Mouse (Mus musculus) gastrocnemius, adult 2 months (tissue): Measurements from ENCODE around the gene Nrxn1. TPM values are rescaled to one million over a fixed set of nuclear protein-coding genes. Genes with fewer than 3 reads are reported as not detected.

ENCODE experiments used
- DNase-seq: peaks from one replicate; pipeline ENCODE4 v3.0.0; 2022
- H3K27ac ChIP-seq: fragments of 200-600 bp; 2 replicates; pipeline ENCODE4 v1.8.1; 2022; ENCODE audit warnings: mild to moderate bottlenecking
- H3K4me3 ChIP-seq: fragments of 200-600 bp; 2 replicates; pipeline ENCODE4 v1.8.1; 2022; ENCODE audit warnings: mild to moderate bottlenecking, moderate library complexity
- CTCF ChIP-seq: fragments of 200-600 bp; IDR thresholded peaks from 2 replicates; pipeline ENCODE4 v1.8.1; 2022; ENCODE audit warnings: antibody characterized with exemption, mild to moderate bottlenecking, moderate library complexity
- intact Hi-C: fragments of 180-260 bp; cut with DNase I; formaldehyde crosslinking; loops from one replicate; pipeline ENCODE4 v1.15.1; 2025
- microRNA-seq: library from miRNA; unstranded; fragments of <30 nt; microRNA quantifications from one replicate; pipeline ENCODE4 v1.2.0, GENCODE M21; 2021
- total RNA-seq, 2 experiments: library from RNA; stranded (reverse); gene quantifications; 2 replicates each; pipeline ENCODE4 v1.2.3; 2021

Nrxn1 gene
- total RNA-seq, 2 experiments from 2014 or later: 0.26 to 0.73 TPM

GRCm38 (mm10) chr17:90059320-90060111 lies 1033.4 kb downstream of the Nrxn1 start:
- no peak for TF ChIP-seq CTCF
- intact Hi-C loops: no loop called here
- H3K27ac ChIP-seq: no peak overlapping the region
- DNase-seq: no peak
- no peak overlapping the region for H3K4me3 ChIP-seq

DNA sequence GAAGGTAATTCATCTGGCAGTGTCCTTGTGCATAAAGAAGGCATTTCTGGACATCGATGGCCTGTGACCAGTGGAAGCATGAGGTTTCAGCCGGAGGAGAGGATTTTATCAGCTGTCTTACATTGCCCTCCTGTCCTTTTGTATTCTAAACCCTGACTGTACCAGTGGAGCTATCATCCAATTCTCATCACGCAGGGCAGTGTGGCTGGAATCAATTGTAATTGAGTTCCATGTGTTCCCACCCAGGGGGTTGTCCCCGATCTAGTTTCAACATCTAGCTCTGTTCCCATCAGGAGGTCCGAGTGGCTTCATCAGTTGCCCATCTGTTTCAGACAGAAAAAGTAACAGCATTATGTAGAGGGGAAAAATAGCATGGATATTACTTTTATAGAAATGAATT lies 1038.6 kb downstream of the Nrxn1 start:
- DNase-seq: no peak
- H3K4me3 ChIP-seq: no peak overlapping the region
- H3K27ac ChIP-seq: no peak overlapping the region
- intact Hi-C loops: no loop called here
- TF ChIP-seq CTCF: no peak

- Histone ChIP-seq H3K27ac (no peak overlapping the region), H3K4me3 (no peak overlapping the region)
- intact Hi-C loops: no loop called here
- no peak for DNase-seq
- TF ChIP-seq CTCF: no peak
Observed at GRCm38 (mm10) chr17:90039316-90039715, 1053.6 kb downstream of the Nrxn1 start.

- no peak for TF ChIP-seq CTCF
- no peak overlapping the region for H3K4me3 ChIP-seq
- H3K27ac ChIP-seq: no peak overlapping the region
- no peak for DNase-seq
- intact Hi-C loops: no loop called here
Observed at GRCm38 (mm10) chr17:90032416-90032815, 1060.5 kb downstream of the Nrxn1 start.

GRCm38 (mm10) chr17:90016636-90017035 lies 1076.2 kb downstream of the Nrxn1 start:
- intact Hi-C loops: no loop called here
- no peak overlapping the region for H3K4me3 ChIP-seq
- H3K27ac ChIP-seq: no peak overlapping the region
- DNase-seq: no peak
- no peak for TF ChIP-seq CTCF

DNA sequence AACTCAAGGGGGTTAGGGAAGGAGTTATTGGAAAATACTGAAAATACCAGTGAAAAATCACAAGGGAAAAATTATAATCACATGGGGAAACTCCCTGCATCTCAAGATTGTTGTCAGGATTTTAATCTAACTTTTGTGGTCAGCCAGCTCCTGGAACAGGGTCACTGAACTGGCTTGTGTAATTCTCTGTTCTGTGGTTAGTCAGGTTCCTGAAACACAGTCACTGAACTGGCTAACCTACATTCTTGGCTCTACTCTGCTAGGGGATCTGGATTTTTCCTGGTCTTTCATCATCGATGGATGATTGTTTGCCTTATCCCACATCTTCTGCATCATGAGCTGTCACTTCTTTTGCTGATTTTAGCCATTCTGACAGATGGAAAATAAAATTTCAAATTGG lies 1081.1 kb downstream of the Nrxn1 start:
- TF ChIP-seq CTCF: no peak
- Histone ChIP-seq H3K27ac (no peak overlapping the region), H3K4me3 (no peak overlapping the region)
- no peak for DNase-seq
- intact Hi-C loops: no loop called here

GRCm38 (mm10) chr17:90007438-90008109 lies 1085.3 kb downstream of the Nrxn1 start:
- H3K4me3 ChIP-seq: no peak overlapping the region
- H3K27ac ChIP-seq: no peak overlapping the region
- intact Hi-C loops: no loop called here
- TF ChIP-seq CTCF: no peak
- no peak for DNase-seq

GRCm38 (mm10) chr17:89990651-89991050 lies 1102.2 kb downstream of the Nrxn1 start:
- no peak overlapping the region for H3K27ac ChIP-seq
- no peak for TF ChIP-seq CTCF
- H3K4me3 ChIP-seq: no peak overlapping the region
- intact Hi-C loops: no loop called here
- no peak for DNase-seq

Small RNA genes lying within 50 kb of the gene (microRNA-seq; reads per million reads assigned to microRNA genes)
- gene Gm24510: not detected
- not detected for gene Gm27475
- not detected for gene Gm47307
